Mouse (Mus musculus) embryonic facial prominence, embryonic 11.5 days (tissue): Measurements from ENCODE around the gene Pln. TPM values are rescaled to one million over a fixed set of nuclear protein-coding genes. Genes with fewer than 3 reads are reported as not detected.

Source experiments
- ATAC-seq: fragments of 200-750 bp; cut with Nextera tagmentation; replicated peaks from 2 replicates; pipeline ENCODE4 v1.8.0; 2017; ENCODE audit warnings: low read depth; ENCODE audit not compliant: insufficient number of reproducible peaks, low FRiP score, low TSS enrichment
- DNase-seq: peaks from one replicate; pipeline ENCODE4 v3.0.0-alpha.2; 2015; ENCODE audit warnings: low spot score
- H3K27ac ChIP-seq: fragments of 300-500 bp; sonication (generic); replicated peaks from 2 replicates; pipeline ENCODE4 v1.5.1; 2014; ENCODE audit warnings: mild to moderate bottlenecking, low read depth, low read length, control low read depth
- H3K27me3 ChIP-seq: fragments of 300-500 bp; sonication (generic); 2 replicates; pipeline ENCODE4 v1.6.1; 2014; ENCODE audit warnings: mild to moderate bottlenecking, low read length, moderate library complexity, mixed read lengths; ENCODE audit not compliant: control insufficient read depth, insufficient read depth
- H3K36me3 ChIP-seq: fragments of 300-500 bp; sonication (generic); replicated peaks from 2 replicates; pipeline ENCODE4 v1.6.1; 2014; ENCODE audit warnings: low read depth, mild to moderate bottlenecking, low read length, moderate library complexity, mixed read lengths; ENCODE audit not compliant: control insufficient read depth, insufficient read depth
- H3K4me1 ChIP-seq: fragments of 300-500 bp; sonication (generic); 2 replicates; pipeline ENCODE4 v1.6.1; 2014; ENCODE audit warnings: low read length, mixed read lengths; ENCODE audit not compliant: control insufficient read depth, insufficient read depth
- H3K4me2 ChIP-seq: fragments of 300-500 bp; sonication (generic); 2 replicates; pipeline ENCODE4 v1.6.1; 2014; ENCODE audit warnings: low read depth, mild to moderate bottlenecking, control low read depth, low read length, moderate library complexity
- H3K4me3 ChIP-seq: fragments of 300-500 bp; sonication (generic); 2 replicates; pipeline ENCODE4 v1.5.1; 2014; ENCODE audit warnings: low read depth, low read length, control low read depth
- H3K9ac ChIP-seq: fragments of 300-500 bp; sonication (generic); replicated peaks from 2 replicates; pipeline ENCODE4 v1.6.1; 2014; ENCODE audit warnings: mild to moderate bottlenecking, control low read depth, low read length
- H3K9me3 ChIP-seq: fragments of 300-500 bp; sonication (generic); replicated peaks from 2 replicates; pipeline ENCODE4 v1.6.1; 2016; ENCODE audit warnings: mild to moderate bottlenecking, low read length, inconsistent platforms, mixed read lengths; ENCODE audit not compliant: control insufficient read depth
- WGBS: fragments of 180-500 bp; shearing (Covaris S2); extraction: QIAGEN DNeasy Blood & Tissue Kit; methylation state at CpG from one replicate; pipeline ENCODE4 v1.1.7; 2014; 5-methylcytosine and 5-hydroxymethylcytosine counted together
- polyA plus RNA-seq: library from polyadenylated mRNA; unstranded; fragments of >200 nt; fragmentation: Nextera tagmentation; extraction: Ambion mirVana; gene quantifications from 2 replicates; pipeline ENCODE4 v1.2.1, GENCODE M21; 2014

The Pln gene
- polyA plus RNA-seq, 1 experiment from 2014 or later: 2.7 TPM

- DNase-seq (peak; percentile 76), ATAC-seq (no peak)
- Histone ChIP-seq H3K4me1 (no peaks in the 10 kb centered on the region), H3K9ac (no peak overlapping the region), H3K27ac (no peak overlapping the region), H3K36me3 (no peaks in the 10 kb centered on the region), H3K4me2 (no peak overlapping the region), H3K27me3 (no peaks in the 10 kb centered on the region), H3K4me3 (no peak overlapping the region), H3K9me3 (no peaks in the 10 kb centered on the region)
- 47% methylated on average over 3 of the region's 3 CpGs for WGBS
These were observed 9.0 kb downstream of the Pln start for GRCm38 (mm10) chr10:53346506-53346905.

- Histone ChIP-seq H3K4me1 (no peaks in the 10 kb centered on the region), H3K36me3 (no peaks in the 10 kb centered on the region), H3K4me3 (no peak overlapping the region), H3K9me3 (no peaks in the 10 kb centered on the region), H3K27me3 (no peaks in the 10 kb centered on the region), H3K27ac (no peak overlapping the region), H3K9ac (no peak overlapping the region), H3K4me2 (no peak overlapping the region)
- WGBS: 88% methylated on average over 5 of the region's 5 CpGs
- no peak for ATAC-seq
- DNase-seq: no peak
These were observed 9.4 kb downstream of the Pln start for GRCm38 (mm10) chr10:53346916-53347315.

GRCm38 (mm10) chr10:53347787-53348755, 10.6 kb downstream of the Pln start:
- H3K4me1 ChIP-seq: no peaks in the 10 kb centered on the region
- H3K27me3 ChIP-seq: no peaks in the 10 kb centered on the region
- H3K4me2 ChIP-seq: no peak overlapping the region
- H3K9me3 ChIP-seq: no peaks in the 10 kb centered on the region
- no peak overlapping the region for H3K4me3 ChIP-seq
- no peak overlapping the region for H3K9ac ChIP-seq
- ATAC-seq: no peak
- no peak overlapping the region for H3K27ac ChIP-seq
- no peaks in the 10 kb centered on the region for H3K36me3 ChIP-seq
- peak; percentile 82 for DNase-seq
- WGBS: 62% methylated on average over 10 of the region's 10 CpGs

GRCm38 (mm10) chr10:53349254-53349653, 11.8 kb downstream of the Pln start:
- H3K27me3 ChIP-seq: no peaks in the 10 kb centered on the region
- H3K9ac ChIP-seq: no peak overlapping the region
- DNase-seq (no peak), ATAC-seq (no peak)
- 76% methylated on average over 1 of the region's 1 CpGs for WGBS
- H3K4me1 ChIP-seq: no peaks in the 10 kb centered on the region
- no peak overlapping the region for H3K27ac ChIP-seq
- no peak overlapping the region for H3K4me2 ChIP-seq
- no peaks in the 10 kb centered on the region for H3K9me3 ChIP-seq
- H3K36me3 ChIP-seq: no peaks in the 10 kb centered on the region
- no peak overlapping the region for H3K4me3 ChIP-seq

- Histone ChIP-seq H3K4me1 (no peaks in the 10 kb centered on the region), H3K9ac (no peak overlapping the region), H3K9me3 (no peaks in the 10 kb centered on the region), H3K36me3 (no peaks in the 10 kb centered on the region; the same call in none of the 2 replicates), H3K4me3 (no peak overlapping the region), H3K4me2 (no peak overlapping the region), H3K27ac (no peak overlapping the region), H3K27me3 (no peaks in the 10 kb centered on the region)
- 81% methylated on average over 3 of the region's 3 CpGs for WGBS
- no peak for DNase-seq
- no peak for ATAC-seq
These were observed 16.2 kb downstream of the Pln start for GRCm38 (mm10) chr10:53353665-53354064.

- no peak for DNase-seq
- no peak overlapping the region for H3K9ac ChIP-seq
- WGBS: 86% methylated on average over 3 of the region's 3 CpGs
These were observed 21.5 kb downstream of the Pln start for GRCm38 (mm10) chr10:53359016-53359415.

GRCm38 (mm10) chr10:53364311-53364710, 26.8 kb downstream of the Pln start:
- no peak for DNase-seq
- Histone ChIP-seq H3K4me1 (no peaks in the 10 kb centered on the region), H3K9ac (no peak overlapping the region), H3K4me3 (no peak overlapping the region), H3K4me2 (no peak overlapping the region), H3K36me3 (no peaks in the 10 kb centered on the region), H3K27me3 (no peaks in the 10 kb centered on the region), H3K9me3 (no peaks in the 10 kb centered on the region), H3K27ac (no peak overlapping the region)
- ATAC-seq: no peak

More at GRCm38 (mm10) chr10:53359016-53359415, 21.5 kb downstream of the Pln start:
- H3K27ac ChIP-seq: no peak overlapping the region
- H3K36me3 ChIP-seq: no peaks in the 10 kb centered on the region; the same call in none of the 2 replicates
- no peaks in the 10 kb centered on the region for H3K9me3 ChIP-seq
- ATAC-seq: no peak
- no peaks in the 10 kb centered on the region for H3K4me1 ChIP-seq
- H3K4me2 ChIP-seq: no peak overlapping the region
- no peak overlapping the region for H3K4me3 ChIP-seq
- H3K27me3 ChIP-seq: no peaks in the 10 kb centered on the region

- Histone ChIP-seq H3K4me3 (no peak overlapping the region), H3K9ac (no peak overlapping the region), H3K36me3 (no peaks in the 10 kb centered on the region), H3K27ac (no peak overlapping the region), H3K9me3 (no peaks in the 10 kb centered on the region), H3K4me2 (no peak overlapping the region), H3K4me1 (no peaks in the 10 kb centered on the region), H3K27me3 (no peaks in the 10 kb centered on the region)
- no peak for DNase-seq
- 93% methylated on average over 2 of the region's 2 CpGs for WGBS
- no peak for ATAC-seq
These were observed 29.8 kb downstream of the Pln start for GRCm38 (mm10) chr10:53367265-53367664.
